ENCODE assay signal across 12 mouse cellular contexts in genomic region chr6:142835726-142836125, GRCm38 (mm10). TPM values are rescaled to one million over a fixed set of nuclear protein-coding genes. Genes with fewer than 3 reads are reported as not detected.
A peak's percentile ranks its signal among the peaks of the same experiment; 100 is the strongest.
DNase-seq lines count a peak whose midpoint lies in the region; ATAC-seq and TF ChIP-seq lines count a peak whose summit lies in the region.
"Had no signal": no experiment of that assay in that cellular context is flagged by ENCODE, and none has a peak within 500 bp of the region (broad histone marks: within the 10 kb centered on the region; RNA-seq: fewer than 3 reads in every experiment).

No protein-coding gene starts in this region.

- no peak overlapping the region for H3K9ac ChIP-seq in midbrain, embryonic 12.5 days (replicated peaks)
- H3K9ac ChIP-seq: lung, embryonic 15.5 days had no signal

- no peak for TF ChIP-seq CTCF in layer of hippocampus, adult 2 months (conservative IDR thresholded peaks at IDR 0.05)

- WGBS in hindbrain, embryonic 10.5 days = 43% methylated on average over 18 of the region's 18 CpGs
- WGBS in midbrain, embryonic 12.5 days = 44% methylated on average over 18 of the region's 18 CpGs

- H3K27ac ChIP-seq in hindbrain, embryonic 10.5 days = peak overlapping the region; percentile 62
- peak overlapping the region; percentile 64 for H3K27ac ChIP-seq in midbrain, embryonic 12.5 days (replicated peaks)
- no peak overlapping the region for H3K27ac ChIP-seq in layer of hippocampus, adult 2 months
- H3K27ac ChIP-seq: lung, embryonic 15.5 days had no signal

- H3K36me3 ChIP-seq in hindbrain, embryonic 10.5 days = no peaks in the 10 kb centered on the region
- H3K36me3 ChIP-seq in midbrain, embryonic 12.5 days = no peaks in the 10 kb centered on the region
- H3K36me3 ChIP-seq: lung, embryonic 15.5 days had no signal

- no peaks in the 10 kb centered on the region for H3K27me3 ChIP-seq in hindbrain, embryonic 10.5 days (ENCODE audit: insufficient read depth, poor library complexity, severe bottlenecking)
- no peaks in the 10 kb centered on the region for H3K27me3 ChIP-seq in midbrain, embryonic 12.5 days

- H3K4me3 ChIP-seq in hindbrain, embryonic 10.5 days = no peak overlapping the region
- H3K4me3 ChIP-seq in midbrain, embryonic 12.5 days = no peak overlapping the region
- H3K4me3 ChIP-seq in layer of hippocampus, adult 2 months = no peak overlapping the region
- H3K4me3 ChIP-seq: lung, embryonic 15.5 days had no signal

- H3K4me2 ChIP-seq in midbrain, embryonic 12.5 days (replicated peaks) = 0 out of 2 replicates have a peak overlapping the region, but pooled peaks have one; percentile 15
- H3K4me2 ChIP-seq: lung, embryonic 15.5 days had no signal

- ATAC-seq in midbrain, embryonic 12.5 days (ENCODE audit: low FRiP score, low read depth) = peak; percentile 80

- peak; percentile 18 for DNase-seq in R1 (ENCODE audit: low read depth, low spot score)
- DNase-seq in embryo, embryonic 9.5 days (ENCODE audit: extremely low spot score) = peak; percentile 25
- peak; percentile 39 for DNase-seq in hindbrain, embryonic 10.5 days (ENCODE audit: low spot score)
- DNase-seq in thymus, postnatal 25 days = no peak
- no peak for DNase-seq in right cerebral cortex, postnatal 4 days
- DNase-seq in left cerebral cortex, adult 8-10 months (ENCODE audit: low spot score in 2 of 2) = no peak
- DNase-seq in layer of hippocampus, adult 2 months (ENCODE audit: low spot score in 2 of 2) = no peak
- DNase-seq: kidney, postnatal 4 days; thymus, postnatal 4 days had no signal

- H3K9me3 ChIP-seq in hindbrain, embryonic 10.5 days = no peaks in the 10 kb centered on the region
- no peaks in the 10 kb centered on the region for H3K9me3 ChIP-seq in midbrain, embryonic 12.5 days
- H3K9me3 ChIP-seq: lung, embryonic 15.5 days had no signal

- peaks cover 23% of the 10 kb centered on the region for H3K4me1 ChIP-seq in hindbrain, embryonic 10.5 days (replicated peaks)
- H3K4me1 ChIP-seq in midbrain, embryonic 12.5 days = peaks cover 5% of the 10 kb centered on the region; the same call in 1 of the 2 replicates
- H3K4me1 ChIP-seq: lung, embryonic 15.5 days had no signal

RNA-seq across cellular contexts. Expression of gene Sult6b2, which starts 31.4 kb away (rescaled TPM):
- 0.07 and 0.11 TPM in 2 replicates for polyA plus RNA-seq in hindbrain, embryonic 10.5 days (2016; fragmentation: Nextera tagmentation; extraction: Ambion mirVana)
- polyA plus RNA-seq in midbrain, embryonic 12.5 days (2016; fragmentation: Nextera tagmentation; extraction: Ambion mirVana) = not detected in 2 replicates
- total RNA-seq in left cerebral cortex, adult 8-10 months (2022) = under 1 TPM in 3 of 4 experiments, not detected in 1; 0.16 to 0.30 (median 0.25) TPM
- total RNA-seq in layer of hippocampus, adult 2 months (2021) = under 1 TPM; 0.15 to 0.39 TPM
- polyA plus RNA-seq: heart, postnatal 0 days; lung, embryonic 15.5 days had no signal

Comparison
In these comparisons a context has a peak if more than half of its experiments do, and no peak if none do; other contexts are left out.
1. DNase-seq: peak in R1 (single experiment), embryo, embryonic 9.5 days (single experiment) and hindbrain, embryonic 10.5 days (single experiment); none in thymus, postnatal 25 days (single experiment), right cerebral cortex, postnatal 4 days (single experiment), left cerebral cortex, adult 8-10 months (0 of 2) and layer of hippocampus, adult 2 months (0 of 2).